Mouse (Mus musculus) retina, embryonic 14.5 days (tissue): ENCODE results near the gene Ppfibp1.

ENCODE experiments used
- DNase-seq: peaks from one replicate; pipeline ENCODE4 v3.0.0-alpha.2; 2015; ENCODE audit warnings: low spot score

Gene Ppfibp1

DNA sequence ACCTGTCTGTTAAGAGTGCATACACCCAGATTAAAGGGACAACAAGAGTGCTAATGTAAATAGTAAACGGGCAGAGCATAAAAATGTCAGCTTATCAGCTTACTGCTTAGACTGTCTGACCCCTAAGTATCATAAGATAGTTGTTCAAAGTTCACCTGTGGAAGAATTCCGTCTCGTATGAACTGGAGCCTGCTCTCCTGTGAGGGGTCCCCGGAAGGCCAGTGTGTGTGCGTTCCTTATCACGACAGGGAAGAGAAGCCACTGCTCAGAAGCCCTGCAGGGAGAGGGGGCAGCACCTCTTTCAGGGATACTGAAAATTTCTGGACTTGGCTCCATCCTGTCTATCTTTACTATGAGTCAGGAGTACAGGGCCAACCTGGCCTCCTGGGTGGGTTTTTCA is 108.7 kb downstream of the Ppfibp1 start:
- DNase-seq: no peak

DNA sequence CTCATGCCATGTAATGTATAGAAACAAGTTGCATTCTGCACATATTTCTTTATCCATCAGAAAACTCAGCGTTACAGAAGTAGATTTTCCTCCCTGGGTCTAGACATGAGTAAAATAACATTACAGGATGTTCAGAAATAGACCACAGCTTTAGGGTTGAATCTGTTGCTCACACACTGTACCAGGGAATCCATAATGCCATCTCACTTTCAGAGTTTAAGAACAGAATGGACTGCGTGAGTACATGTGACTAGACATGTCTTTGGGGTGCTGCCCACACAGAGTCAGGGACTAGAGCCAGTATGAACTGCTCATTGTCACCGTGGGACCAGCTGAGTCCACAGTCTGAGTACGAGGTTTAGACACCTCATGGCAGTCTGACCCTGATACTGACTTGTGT is 110.4 kb downstream of the Ppfibp1 start:
- no peak for DNase-seq

DNA sequence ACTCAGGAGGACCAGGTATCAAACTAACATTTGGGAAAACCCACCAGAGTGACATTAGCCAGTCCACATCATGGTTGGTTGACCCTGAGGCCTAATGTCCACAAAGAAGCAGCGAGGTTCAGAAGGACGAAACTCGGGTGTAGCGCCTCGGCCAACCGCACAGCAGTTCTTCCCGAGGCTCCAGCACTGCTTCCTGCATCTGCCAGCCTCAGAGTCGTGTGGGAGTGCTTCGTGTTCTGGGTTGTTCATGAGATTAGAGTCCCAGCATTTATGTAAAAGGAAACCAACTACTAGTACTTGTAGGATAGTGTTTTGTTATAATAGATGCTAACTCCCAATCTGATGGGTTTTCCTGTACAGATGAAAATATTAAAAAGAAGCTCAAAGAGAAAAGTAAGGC is 111.0 kb downstream of the Ppfibp1 start:
- DNase-seq: no peak

DNA sequence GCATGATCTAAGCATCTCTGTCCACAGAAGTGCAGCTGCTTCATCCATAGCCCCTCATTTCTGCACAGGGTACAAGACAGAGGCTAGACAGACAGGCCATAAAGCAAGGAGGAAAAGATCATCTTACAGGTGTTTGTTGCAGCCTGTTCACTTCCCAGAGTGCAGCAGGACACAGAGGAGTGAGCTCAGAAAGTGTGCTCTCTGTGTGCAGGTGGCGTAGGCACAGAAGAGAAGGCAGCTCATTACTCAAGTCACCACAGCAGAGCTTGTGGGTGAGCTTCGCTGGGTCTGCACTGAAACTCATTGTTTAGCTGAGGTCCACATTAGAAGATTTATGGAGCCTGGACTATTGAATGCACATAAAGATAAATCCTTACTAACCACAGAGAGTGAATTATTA is 111.5 kb downstream of the Ppfibp1 start:
- no peak for DNase-seq

DNA sequence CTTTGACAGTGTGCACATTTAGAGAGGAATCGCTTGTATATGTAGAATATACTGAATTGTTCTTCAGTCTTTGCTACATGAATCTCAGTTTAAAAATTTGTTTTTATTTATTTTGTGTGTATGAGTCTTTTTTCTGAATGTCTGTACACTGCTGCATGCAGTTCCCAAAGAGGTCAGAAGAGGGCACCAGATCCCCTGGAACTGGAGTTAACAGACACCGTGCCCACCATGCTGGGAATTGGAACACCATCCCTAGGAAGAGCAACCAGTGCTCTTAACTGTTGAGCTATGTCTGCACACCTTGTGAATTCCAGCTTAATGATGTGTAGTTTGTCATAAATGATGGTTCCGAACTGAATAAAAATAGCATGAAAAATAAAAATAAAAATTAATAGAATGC is 119.9 kb downstream of the Ppfibp1 start:
- DNase-seq: peak; percentile 68

- DNase-seq: no peak
Observed at GRCm38 (mm10) chr6:147010358-147010757, 122.1 kb downstream of the Ppfibp1 start.

DNA sequence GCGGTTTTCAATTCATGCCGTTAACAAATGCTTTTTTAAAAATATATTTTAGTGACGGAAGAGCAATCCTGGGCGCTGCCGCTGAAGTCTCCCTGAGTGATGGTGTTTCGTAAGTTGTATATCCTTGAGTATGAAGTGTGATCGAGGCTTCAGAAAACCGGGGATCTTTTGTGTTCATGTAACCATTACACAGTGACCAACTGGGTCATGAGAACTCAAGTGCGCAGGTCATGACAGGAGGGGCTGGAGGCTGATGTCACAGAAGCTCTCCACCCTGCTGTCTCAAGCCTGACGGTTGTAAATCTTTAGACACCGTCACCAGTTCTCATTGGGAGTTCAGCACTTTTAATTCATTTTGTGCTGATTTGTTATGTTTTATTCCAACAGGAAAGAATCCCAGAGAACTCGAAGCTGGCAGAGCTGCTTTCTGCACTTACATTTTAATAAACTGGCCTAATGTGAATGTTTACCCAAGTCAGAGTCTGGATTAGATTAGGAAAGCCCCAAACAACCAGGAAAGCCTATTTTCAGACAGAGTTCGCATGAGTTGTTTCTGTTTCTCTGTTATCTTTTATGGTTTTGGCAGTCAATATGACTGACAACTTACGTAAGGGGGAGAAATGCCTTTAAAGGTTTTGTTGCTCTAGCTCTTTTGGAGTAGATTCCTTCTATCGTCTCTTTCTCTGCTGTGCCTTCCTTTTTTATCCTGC is 122.7 kb downstream of the Ppfibp1 start:
- DNase-seq: no peak

DNA sequence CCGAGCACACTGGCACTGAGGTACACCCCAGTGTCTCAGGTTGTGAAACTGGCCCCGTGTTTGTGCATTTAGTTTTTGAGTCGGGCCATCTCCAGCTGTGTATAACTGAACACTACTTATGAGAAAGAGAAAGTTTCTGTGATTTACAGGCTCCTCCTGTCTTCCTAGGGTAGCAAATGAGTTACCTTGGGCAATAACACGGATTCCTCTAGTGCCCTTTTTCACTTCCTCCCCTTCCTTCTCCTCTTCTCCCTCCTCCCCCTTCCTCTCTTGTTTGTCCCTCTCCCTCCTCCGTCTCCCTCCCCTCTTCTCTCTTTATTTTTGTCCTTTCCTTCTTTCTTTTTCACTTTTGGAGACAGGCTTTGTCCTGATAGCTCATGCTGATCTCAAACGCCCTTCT is 123.3 kb downstream of the Ppfibp1 start:
- DNase-seq: no peak

GRCm38 (mm10) chr6:147011977-147012376 is 123.7 kb downstream of the Ppfibp1 start:
- DNase-seq: no peak

- no peak for DNase-seq
Observed at GRCm38 (mm10) chr6:147013546-147013945, 125.3 kb downstream of the Ppfibp1 start.

DNA sequence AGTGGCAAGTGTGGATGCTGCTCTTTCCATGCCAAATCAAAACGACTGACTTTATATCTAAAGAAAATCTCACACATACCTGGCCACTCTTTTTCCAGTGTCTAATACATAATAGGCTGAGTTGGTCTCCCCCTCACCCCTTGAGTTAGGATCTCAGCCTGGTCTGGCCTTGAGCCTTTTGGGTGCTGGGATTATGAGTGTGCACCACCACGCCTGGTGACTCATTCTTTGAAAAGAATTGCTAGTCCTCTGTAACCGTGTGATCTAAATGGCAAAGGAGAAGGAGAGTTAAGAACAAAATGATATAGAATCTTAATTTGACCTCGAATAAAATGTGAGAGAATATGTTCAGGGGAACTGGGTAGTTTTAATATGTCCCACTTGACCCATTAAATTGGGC is 129.6 kb downstream of the Ppfibp1 start:
- DNase-seq: no peak

DNA sequence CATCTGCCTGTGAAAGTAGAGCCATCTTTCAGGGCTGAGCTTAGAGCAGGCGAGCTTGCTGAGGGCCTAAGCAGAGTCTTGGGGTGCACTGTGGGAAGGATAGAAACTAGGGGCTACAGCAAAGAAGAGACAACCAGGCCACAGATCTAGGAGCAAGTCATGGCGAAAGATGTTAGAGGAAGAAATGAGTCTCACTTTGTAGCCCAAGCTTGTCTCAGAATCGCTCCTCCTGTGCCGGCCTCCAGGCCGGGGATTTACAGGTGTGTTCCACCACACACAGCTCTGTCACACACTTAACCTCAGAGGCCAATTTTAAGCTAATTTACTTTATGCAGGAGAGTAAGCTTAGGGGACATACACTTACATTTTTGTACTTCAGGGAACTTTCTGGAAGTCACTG is 130.1 kb downstream of the Ppfibp1 start:
- DNase-seq: no peak

GRCm38 (mm10) chr6:147021181-147021580 is 132.9 kb downstream of the Ppfibp1 start:
- DNase-seq: no peak

DNA sequence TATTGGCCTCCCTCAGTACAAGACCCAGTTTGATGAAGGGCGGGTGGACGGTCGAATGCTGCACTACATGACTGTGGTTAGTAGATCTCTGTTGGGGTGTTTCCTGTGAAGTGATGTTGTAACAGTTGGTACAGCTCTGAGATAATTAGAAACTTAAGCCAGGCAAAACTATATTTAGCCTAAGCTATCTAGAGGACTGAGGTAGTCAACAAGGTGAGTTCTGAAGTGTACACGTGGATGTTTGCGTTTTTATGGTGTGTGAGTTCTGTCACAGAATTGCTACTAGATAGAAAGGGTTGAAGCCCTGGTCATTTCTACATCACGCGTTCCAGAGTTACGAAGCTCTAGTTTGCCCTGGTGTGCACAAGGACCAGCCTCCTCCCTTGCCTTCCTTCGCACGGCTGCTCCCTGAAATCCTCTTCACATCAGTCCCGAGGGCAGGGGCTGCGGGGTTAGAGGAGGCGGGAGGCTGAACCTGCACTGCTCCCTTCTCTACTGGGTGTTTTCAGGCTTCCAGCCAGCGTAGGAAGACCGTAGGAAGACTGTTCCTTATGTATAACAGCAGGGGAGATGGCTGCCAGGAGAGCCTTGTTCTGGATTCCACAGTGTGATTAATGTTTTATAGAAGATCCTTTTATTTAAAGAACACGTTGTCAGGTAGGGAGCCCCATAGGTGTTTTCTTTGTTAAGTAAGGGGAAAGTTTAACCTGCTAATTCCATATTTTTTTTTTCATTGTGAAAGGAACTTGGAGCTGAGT is 134.3 kb downstream of the Ppfibp1 start:
- DNase-seq: no peak

- no peak for DNase-seq
Observed at GRCm38 (mm10) chr6:147023133-147023395, 134.8 kb downstream of the Ppfibp1 start.

DNA sequence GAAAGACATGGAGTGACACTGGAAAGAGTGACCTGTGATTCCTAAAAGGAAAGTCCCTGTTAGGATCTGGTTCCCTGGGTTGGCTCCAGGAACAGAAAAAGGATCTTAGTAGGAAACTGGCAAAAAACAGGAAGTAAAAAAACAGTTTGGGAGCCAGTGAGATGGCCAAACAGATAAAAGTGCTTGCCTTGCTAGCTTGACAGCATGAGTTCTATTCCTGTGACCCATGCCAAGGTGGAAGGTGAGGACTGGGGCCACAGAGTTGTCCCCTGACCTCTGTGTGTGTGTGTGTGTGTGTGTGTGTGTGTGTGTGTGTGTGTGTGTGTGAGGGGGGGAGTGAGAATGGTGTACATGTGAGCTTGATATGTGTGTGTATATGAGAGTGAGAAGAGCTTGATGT is 135.3 kb downstream of the Ppfibp1 start:
- DNase-seq: no peak

DNA sequence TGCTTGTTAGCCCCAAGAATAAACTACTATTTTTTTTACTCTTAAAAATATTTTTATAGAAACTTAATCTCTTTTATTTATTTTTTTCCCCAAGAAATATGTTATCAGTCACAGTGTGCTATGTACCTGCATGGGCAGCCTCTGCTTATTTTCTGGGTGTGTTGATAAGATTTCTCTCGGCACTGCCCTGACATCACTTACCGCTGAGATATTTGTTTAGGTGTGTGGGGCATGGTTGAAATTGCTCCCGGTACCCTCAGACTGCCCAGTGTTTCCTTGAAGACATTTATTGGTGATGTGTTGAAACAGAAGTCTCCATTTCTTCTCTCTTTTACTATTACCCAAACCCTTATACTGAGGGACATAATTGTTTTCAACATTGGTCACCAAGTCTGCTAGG is 136.5 kb downstream of the Ppfibp1 start:
- no peak for DNase-seq

GRCm38 (mm10) chr6:147028396-147028795 is 140.1 kb downstream of the Ppfibp1 start:
- DNase-seq: no peak

- DNase-seq: no peak
Observed at GRCm38 (mm10) chr6:147029591-147029990, 141.3 kb downstream of the Ppfibp1 start.

- no peak for DNase-seq
Observed at GRCm38 (mm10) chr6:147030096-147030885, 142.0 kb downstream of the Ppfibp1 start.

- DNase-seq: no peak
Observed at GRCm38 (mm10) chr6:147032303-147032925, 144.1 kb downstream of the Ppfibp1 start, which contains the start of gene Rep15. TSS of gene Rep15 (plus strand) at chr6:147032584.
